Mouse (Mus musculus) frontal cortex, postnatal 10 days (tissue): ENCODE results near the gene Adk.
"Not testable (repeated sequence)": the region's sequence is repeated elsewhere in the genome, so short reads cannot be mapped to it uniquely, and the experiment has no call there.

ENCODE experiments used
- DNase-seq, 2 experiments: peaks; one replicate each; pipeline ENCODE4 v3.0.0; 2022; ENCODE audit warnings: low spot score in 2 of 2, mixed read lengths in 1 of 2

The Adk gene

GRCm38 (mm10) chr14:21064321-21064720 lies 11.9 kb downstream of the Adk start:
- DNase-seq, result no peak

- no peak for DNase-seq
Observed at GRCm38 (mm10) chr14:21065490-21066162, 13.3 kb downstream of the Adk start.

GRCm38 (mm10) chr14:21069594-21069993 lies 17.2 kb downstream of the Adk start:
- DNase-seq, result no peak

- DNase-seq, result no peak
Observed at GRCm38 (mm10) chr14:21073981-21074380, 21.6 kb downstream of the Adk start.

DNA sequence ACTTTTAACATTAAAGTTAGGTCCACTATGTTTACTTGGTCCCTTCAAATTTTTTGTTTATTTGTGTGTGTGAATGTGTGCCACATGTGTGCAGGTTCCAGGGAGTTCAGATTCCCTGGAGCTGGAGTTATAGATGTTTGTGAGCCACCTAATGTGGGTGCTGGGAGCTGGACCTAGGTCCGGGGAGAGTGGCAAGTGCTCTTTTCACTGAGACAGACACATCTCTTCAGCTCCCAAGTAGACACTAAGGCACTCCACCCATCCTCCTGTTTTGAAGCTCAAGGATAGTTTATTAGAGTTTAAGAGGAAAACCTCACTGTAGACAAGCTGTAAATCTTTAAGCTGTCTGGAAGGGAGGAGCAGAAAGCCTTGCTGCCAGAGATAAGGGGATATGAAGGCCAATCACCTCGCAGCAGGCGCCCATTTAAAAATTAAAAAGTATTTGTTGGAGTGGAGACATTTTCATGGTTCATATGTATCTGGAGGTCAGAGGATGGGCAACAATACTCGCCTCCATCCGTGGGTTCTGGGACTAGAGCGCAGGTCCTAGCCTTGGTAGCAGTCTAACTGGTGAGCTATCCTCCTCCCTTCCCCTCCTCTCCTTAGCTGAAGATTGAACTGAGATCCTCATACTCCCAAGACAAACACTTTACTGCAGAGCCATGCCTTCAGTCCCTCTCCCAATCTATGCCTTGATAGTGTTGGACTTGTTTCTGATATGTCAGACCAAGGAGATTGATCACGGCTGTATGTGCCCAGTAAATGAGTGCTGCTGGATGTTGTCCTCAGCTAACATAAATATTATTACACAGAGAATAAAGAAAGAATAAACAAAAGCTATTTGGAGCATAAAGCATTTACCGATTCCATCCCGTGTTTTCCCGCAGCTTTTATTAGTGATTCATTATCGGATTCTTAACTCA lies 22.3 kb downstream of the Adk start:
- DNase-seq, result no peak

GRCm38 (mm10) chr14:21075751-21076500 lies 23.6 kb downstream of the Adk start:
- DNase-seq, result peak; percentile 85 to 86

GRCm38 (mm10) chr14:21076501-21077194 lies 24.3 kb downstream of the Adk start:
- no peak for DNase-seq

- DNase-seq, result no peak
Observed at GRCm38 (mm10) chr14:21077939-21078338, 25.6 kb downstream of the Adk start.

DNA sequence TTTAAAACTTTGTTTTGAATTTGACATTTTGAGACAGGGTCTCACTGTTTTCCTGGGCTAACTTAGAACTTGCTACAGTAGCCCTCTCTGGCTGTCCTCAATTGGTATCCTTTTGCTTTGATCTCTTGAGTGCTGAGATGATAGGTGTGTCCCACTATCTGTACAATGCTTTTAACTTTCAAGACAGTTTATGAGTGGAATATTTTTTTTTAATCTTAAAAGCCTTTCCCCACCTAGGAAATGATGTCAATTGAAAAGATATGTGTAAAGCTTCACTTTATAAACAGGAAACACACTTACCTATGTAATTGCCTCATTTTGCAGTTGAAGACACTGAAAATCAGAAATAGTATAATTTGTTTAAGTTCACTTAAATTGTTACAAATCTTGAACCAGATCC lies 26.1 kb downstream of the Adk start:
- no peak for DNase-seq

- no peak for DNase-seq
Observed at GRCm38 (mm10) chr14:21082823-21083222, 30.4 kb downstream of the Adk start.

DNA sequence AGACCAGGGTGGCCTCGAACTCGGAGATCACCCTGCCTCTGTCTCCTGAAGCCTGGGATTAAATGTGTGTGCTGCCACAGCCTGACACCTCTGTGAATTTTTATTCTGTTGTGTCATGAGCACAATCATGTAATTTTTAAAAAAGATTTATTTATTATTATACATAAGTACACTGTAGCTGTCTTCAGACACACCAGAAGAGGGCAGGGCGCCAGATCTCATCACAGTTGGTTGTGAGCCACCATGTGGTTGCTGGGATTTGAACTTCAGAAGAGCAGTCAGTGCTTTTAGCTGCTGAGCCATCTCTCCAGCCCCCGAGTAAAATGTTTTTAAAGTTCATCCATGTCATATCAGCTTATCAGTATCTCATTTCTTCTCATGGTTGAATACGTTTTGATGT lies 33.3 kb downstream of the Adk start:
- no peak for DNase-seq

- no peak for DNase-seq
Observed at GRCm38 (mm10) chr14:21086106-21086505, 33.7 kb downstream of the Adk start.

GRCm38 (mm10) chr14:21086827-21087351 lies 34.5 kb downstream of the Adk start:
- no peak for DNase-seq

GRCm38 (mm10) chr14:21087390-21088060 lies 35.2 kb downstream of the Adk start:
- no peak for DNase-seq

DNA sequence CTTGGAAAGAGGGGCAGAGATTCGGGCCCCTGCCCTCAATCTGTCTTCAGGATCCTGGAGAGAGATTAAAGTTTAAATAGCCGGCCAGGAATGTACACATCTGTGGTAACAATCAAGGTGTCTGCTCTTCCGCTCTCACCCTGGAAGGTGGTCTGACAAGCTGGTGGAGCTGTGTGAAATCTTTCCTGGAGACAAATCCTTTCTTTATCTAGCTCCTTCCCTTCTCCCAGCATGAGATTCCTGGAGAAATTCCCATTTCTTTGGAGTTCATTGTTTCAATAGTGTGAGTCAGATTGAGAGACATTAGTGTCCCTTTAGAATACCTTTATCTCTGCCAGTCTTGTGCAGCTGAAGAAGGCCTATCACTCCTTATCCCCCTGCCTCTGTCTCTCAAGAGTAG lies 36.4 kb downstream of the Adk start:
- no peak for DNase-seq

GRCm38 (mm10) chr14:21090400-21090799 lies 38.0 kb downstream of the Adk start:
- no peak for DNase-seq

- no peak for DNase-seq
Observed at GRCm38 (mm10) chr14:21090930-21091486, 38.6 kb downstream of the Adk start.

DNA sequence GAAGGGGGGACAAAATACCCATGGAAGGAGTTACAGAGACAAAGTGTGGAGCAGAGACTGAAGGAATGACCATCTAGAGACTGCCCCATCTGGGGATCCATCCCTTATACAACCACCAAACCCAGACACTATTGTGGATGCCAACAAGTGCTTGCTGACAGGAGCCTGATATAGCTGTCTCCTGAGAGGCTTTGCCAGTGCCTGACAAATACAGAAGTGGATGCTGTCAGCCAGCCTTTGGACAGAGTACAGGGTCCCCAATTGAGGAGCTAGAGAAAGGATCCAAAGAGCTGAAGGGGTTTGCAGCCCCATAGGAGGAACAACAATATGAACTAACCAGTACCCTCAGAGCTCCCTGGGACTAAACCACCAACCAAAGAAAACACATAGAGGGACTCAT lies 41.8 kb downstream of the Adk start:
- DNase-seq, result not testable (repeated sequence)

DNA sequence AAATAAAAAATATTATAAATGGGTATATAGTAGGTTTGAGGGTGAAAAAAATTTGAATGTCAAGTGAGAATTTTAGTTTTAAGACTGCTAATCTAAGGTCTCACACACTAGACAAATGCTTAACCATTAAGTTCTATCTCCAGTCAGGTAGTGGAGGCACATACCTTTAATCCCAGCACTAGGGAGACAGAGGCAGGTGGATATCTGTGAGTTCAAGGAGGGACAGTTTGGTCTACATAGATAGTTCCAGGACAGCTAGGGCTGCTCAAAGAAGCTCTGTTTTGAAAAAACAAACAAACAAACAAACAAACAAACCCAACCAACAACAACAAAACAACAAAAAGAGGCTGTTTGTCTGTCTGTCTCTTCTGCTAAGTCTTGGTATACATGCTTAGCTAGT lies 43.9 kb downstream of the Adk start:
- no peak for DNase-seq

DNA sequence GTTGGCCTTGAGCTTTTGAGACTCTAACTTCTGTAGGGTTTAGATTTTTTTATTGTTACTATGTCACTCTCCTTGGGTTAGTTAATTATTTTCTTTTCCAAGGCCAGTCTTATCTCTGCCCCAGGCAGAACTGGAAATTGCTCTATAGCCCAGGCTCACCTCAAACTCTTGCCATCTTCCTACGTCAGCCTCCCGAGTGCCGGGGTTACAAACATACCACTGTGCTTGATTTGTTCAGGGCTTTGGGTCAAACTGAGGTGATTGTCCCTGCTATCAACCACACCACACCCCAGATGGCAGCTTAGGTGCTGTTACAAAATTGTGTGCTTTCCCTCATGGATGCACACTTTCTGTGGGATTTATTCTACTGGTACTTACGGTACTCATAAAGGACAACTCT lies 44.3 kb downstream of the Adk start:
- DNase-seq, result no peak

DNA sequence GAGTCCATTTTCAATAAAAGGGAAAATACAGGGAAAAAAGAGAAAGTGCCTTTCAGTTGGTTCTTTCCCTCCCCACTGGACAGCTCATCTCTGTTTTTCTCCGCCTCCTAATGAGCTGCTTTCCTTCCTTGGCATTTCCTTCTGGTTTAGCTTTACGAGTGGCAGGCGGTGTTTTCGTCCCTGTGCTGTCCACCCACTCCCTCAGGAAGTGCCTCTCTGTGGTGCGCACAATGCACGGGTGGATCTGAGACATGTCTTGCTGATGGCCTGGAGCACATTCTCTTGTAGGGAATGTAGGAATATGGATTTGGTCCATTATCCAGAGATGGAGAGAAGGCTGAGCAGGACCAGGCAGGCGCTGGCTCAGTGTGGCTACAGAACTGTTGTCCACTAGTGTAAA lies 47.0 kb downstream of the Adk start:
- no peak for DNase-seq
